Mouse (Mus musculus) MEL (cell line): ENCODE data around the gene Cenps. TPM values are rescaled to one million over a fixed set of nuclear protein-coding genes. Genes with fewer than 3 reads are reported as not detected.

Experiments used
- DNase-seq: peaks from one replicate; pipeline ENCODE4 v3.0.0; 2011; ENCODE audit warnings: low read depth, low spot score
- H3K27ac ChIP-seq: 2 replicates; pipeline ENCODE4 v1.5.1; 2012; ENCODE audit warnings: low read depth, mild to moderate bottlenecking, control low read depth, low read length, moderate library complexity; ENCODE audit not compliant: control insufficient read depth
- H3K27me3 ChIP-seq, 2 experiments: fragments of 150-350 bp in 1 of 2; sonication (generic) in 1 of 2; 2 replicates each; pipeline ENCODE4 v1.6.1; 2012; ENCODE audit warnings: low read length in 2 of 2, mild to moderate bottlenecking in 2 of 2, improper control_type of control experiment in 1 of 2, moderate library complexity in 1 of 2; ENCODE audit not compliant: insufficient read depth in 2 of 2, control insufficient read depth in 1 of 2
- H3K36me3 ChIP-seq, 2 experiments: 2 replicates each; pipeline ENCODE4 v1.6.1; 2012 to 2014; ENCODE audit warnings: low read length in 2 of 2, improper control_type of control experiment in 1 of 2, inconsistent platforms in 1 of 2, mild to moderate bottlenecking in 1 of 2; ENCODE audit not compliant: insufficient read depth in 2 of 2, control insufficient read depth in 1 of 2
- H3K4me1 ChIP-seq, 2 experiments: fragments of 150-350 bp in 1 of 2; sonication (generic) in 1 of 2; 2 replicates each; pipeline ENCODE4 v1.6.1; 2012; ENCODE audit warnings: low read length in 2 of 2, improper control_type of control experiment in 1 of 2, mild to moderate bottlenecking in 1 of 2; ENCODE audit not compliant: insufficient read depth in 2 of 2, control insufficient read depth in 1 of 2
- H3K4me3 ChIP-seq, 2 experiments: fragments of 150-350 bp in 1 of 2; sonication (generic) in 1 of 2; 2 replicates each; pipeline ENCODE4 v1.5.1; 2012; ENCODE audit warnings: low read depth in 2 of 2, low read length in 2 of 2, mild to moderate bottlenecking in 2 of 2, moderate library complexity in 2 of 2, control low read depth in 1 of 2, improper control_type of control experiment in 1 of 2; ENCODE audit not compliant: control insufficient read depth in 1 of 2, insufficient read depth in 1 of 2
- H3K79me2 ChIP-seq: 2 replicates; pipeline ENCODE4 v1.6.1; 2012; ENCODE audit warnings: mild to moderate bottlenecking, low read length, moderate library complexity; ENCODE audit not compliant: control insufficient read depth, poor library complexity, insufficient read depth
- H3K9ac ChIP-seq: 2 replicates; pipeline ENCODE4 v1.6.1; 2012; ENCODE audit warnings: low read depth, mild to moderate bottlenecking, control low read depth, low read length, moderate library complexity; ENCODE audit not compliant: control insufficient read depth, poor library complexity, severe bottlenecking
- H3K9me3 ChIP-seq: fragments of 150-350 bp; sonication (generic); replicated peaks from 2 replicates; pipeline ENCODE4 v1.6.1; 2012; ENCODE audit warnings: mild to moderate bottlenecking, low read length, improper control_type of control experiment, moderate library complexity; ENCODE audit not compliant: insufficient read depth
- CHD1 ChIP-seq: IDR thresholded peaks from 2 replicates; pipeline ENCODE4 v1.6.1; 2012; ENCODE audit warnings: low read depth, mild to moderate bottlenecking, inconsistent platforms, low read length, improper control_type of control experiment
- CHD2 ChIP-seq: IDR thresholded peaks from 2 replicates; pipeline ENCODE4 v1.6.1; 2011; ENCODE audit warnings: low read length, improper control_type of control experiment
- CTCF ChIP-seq, 3 experiments: IDR thresholded peaks in 2 of 3; conservative IDR thresholded peaks in 1 of 3; 2 replicates each; pipeline ENCODE4 v1.5.1; 2011 to 2012; ENCODE audit warnings: low read length in 3 of 3, low read depth in 2 of 3, mild to moderate bottlenecking in 2 of 3, improper control_type of control experiment in 1 of 3, inconsistent platforms in 1 of 3, mixed read lengths in 1 of 3, moderate library complexity in 1 of 3; ENCODE audit not compliant: control insufficient read depth in 1 of 3, insufficient read depth in 1 of 3, poor library complexity in 1 of 3, severe bottlenecking in 1 of 3
- ELF1 ChIP-seq: IDR thresholded peaks from 2 replicates; pipeline ENCODE4 v1.6.1; 2014; ENCODE audit warnings: low read depth, mild to moderate bottlenecking, inconsistent platforms, low read length, improper control_type of control experiment, moderate library complexity
- ETS1 ChIP-seq: IDR thresholded peaks from 2 replicates; pipeline ENCODE4 v1.6.1; 2012; ENCODE audit warnings: low read depth, mild to moderate bottlenecking, inconsistent platforms, low read length, improper control_type of control experiment, moderate library complexity
- GATA1 ChIP-seq: IDR thresholded peaks from 2 replicates; pipeline ENCODE4 v1.6.1; 2011; ENCODE audit warnings: low read depth, low read length, improper control_type of control experiment
- HCFC1 ChIP-seq: IDR thresholded peaks from 2 replicates; pipeline ENCODE4 v1.6.1; 2012; ENCODE audit warnings: low read depth, mild to moderate bottlenecking, inconsistent platforms, low read length, improper control_type of control experiment, moderate library complexity
- JUND ChIP-seq: IDR thresholded peaks from 2 replicates; pipeline ENCODE4 v1.6.1; 2011; ENCODE audit warnings: low read depth, mild to moderate bottlenecking, improper control_type of control experiment, low read length
- MAFK ChIP-seq: IDR thresholded peaks from 2 replicates; pipeline ENCODE4 v1.6.1; 2011; ENCODE audit warnings: low read depth, mild to moderate bottlenecking, low read length, improper control_type of control experiment, borderline replicate concordance
- MEF2A ChIP-seq: IDR thresholded peaks from 2 replicates; pipeline ENCODE4 v1.6.1; 2014; ENCODE audit warnings: low read depth, mild to moderate bottlenecking, inconsistent platforms, low read length, improper control_type of control experiment; ENCODE audit not compliant: poor library complexity, insufficient replicate concordance, severe bottlenecking; ENCODE audit errors: extremely low read depth
- MXI1 ChIP-seq: IDR thresholded peaks from 2 replicates; pipeline ENCODE4 v1.6.1; 2011; ENCODE audit warnings: mild to moderate bottlenecking, low read depth, low read length, improper control_type of control experiment
- MYB ChIP-seq: IDR thresholded peaks from 2 replicates; pipeline ENCODE4 v1.6.1; 2011; ENCODE audit warnings: mild to moderate bottlenecking, low read depth, low read length, improper control_type of control experiment
- MYC ChIP-seq: IDR thresholded peaks from 2 replicates; pipeline ENCODE4 v1.6.1; 2011; ENCODE audit warnings: low read depth, mild to moderate bottlenecking, low read length, improper control_type of control experiment, moderate library complexity
- NELFE ChIP-seq: IDR thresholded peaks from 2 replicates; pipeline ENCODE4 v1.6.1; 2011; ENCODE audit warnings: low read depth, low read length, improper control_type of control experiment
- NRF1 ChIP-seq: IDR thresholded peaks from 2 replicates; pipeline ENCODE4 v1.6.1; 2014; ENCODE audit warnings: low read depth, mild to moderate bottlenecking, inconsistent platforms, low read length, improper control_type of control experiment, moderate library complexity; ENCODE audit not compliant: poor library complexity, insufficient read depth, severe bottlenecking
- POLR2A ChIP-seq, 2 experiments: IDR thresholded peaks; 2 replicates each; pipeline ENCODE4 v1.6.1; 2011 to 2012; ENCODE audit warnings: low read length in 2 of 2, mild to moderate bottlenecking in 2 of 2, control low read depth in 1 of 2, improper control_type of control experiment in 1 of 2, low read depth in 1 of 2, moderate library complexity in 1 of 2; ENCODE audit not compliant: control insufficient read depth in 1 of 2, insufficient read depth in 1 of 2, poor library complexity in 1 of 2
- POLR2AphosphoS5 ChIP-seq: IDR thresholded peaks from 2 replicates; pipeline ENCODE4 v1.6.1; 2012; ENCODE audit warnings: low read depth, borderline replicate concordance, mild to moderate bottlenecking, inconsistent platforms, low read length, moderate library complexity, mixed read lengths
- SMC3 ChIP-seq: IDR thresholded peaks from 2 replicates; pipeline ENCODE4 v1.6.1; 2011; ENCODE audit warnings: low read depth, low read length, improper control_type of control experiment
- TBP ChIP-seq: IDR thresholded peaks from 2 replicates; pipeline ENCODE4 v1.8.0; 2011; ENCODE audit warnings: low read depth, low read length, improper control_type of control experiment
- TCF12 ChIP-seq: IDR thresholded peaks from 2 replicates; pipeline ENCODE4 v1.6.1; 2014; ENCODE audit warnings: low read depth, mild to moderate bottlenecking, inconsistent platforms, low read length, improper control_type of control experiment, moderate library complexity
- ZKSCAN1 ChIP-seq: IDR thresholded peaks from 2 replicates; pipeline ENCODE4 v1.6.1; 2012; ENCODE audit warnings: low read depth, mild to moderate bottlenecking, inconsistent platforms, low read length, improper control_type of control experiment, moderate library complexity
- ZMIZ1 ChIP-seq: IDR thresholded peaks from 2 replicates; pipeline ENCODE4 v1.6.1; 2012; ENCODE audit warnings: low read depth, mild to moderate bottlenecking, inconsistent platforms, low read length, improper control_type of control experiment, moderate library complexity
- ZNF384 ChIP-seq: IDR thresholded peaks from 2 replicates; pipeline ENCODE4 v1.6.1; 2012; ENCODE audit warnings: low read depth, mild to moderate bottlenecking, inconsistent platforms, low read length, improper control_type of control experiment
- polyA plus RNA-seq, 2 experiments: library from polyadenylated mRNA; stranded (reverse) in 1 of 2; unstranded in 1 of 2; fragments of >175 nt in 1 of 2; fragments of >200 nt in 1 of 2; gene quantifications; 2 replicates each; pipeline versions ENCODE4 v1.2.1 to v1.2.4; 2012; ENCODE audit warnings: low replicate concordance in 2 of 2, low read depth in 1 of 2; ENCODE audit not compliant: insufficient read length in 2 of 2, insufficient read depth in 1 of 2, missing spikeins in 1 of 2
- total RNA-seq: library from RNA; depleted of rRNA; stranded (reverse); fragments of 300-350 nt; gene quantifications from 2 replicates; pipeline ENCODE4 v1.2.3, GENCODE M21; 2012

Gene Cenps
- total and polyA plus RNA-seq, 3 experiments, result 13.4 to 60.7 TPM; not detected in 1

DNA sequence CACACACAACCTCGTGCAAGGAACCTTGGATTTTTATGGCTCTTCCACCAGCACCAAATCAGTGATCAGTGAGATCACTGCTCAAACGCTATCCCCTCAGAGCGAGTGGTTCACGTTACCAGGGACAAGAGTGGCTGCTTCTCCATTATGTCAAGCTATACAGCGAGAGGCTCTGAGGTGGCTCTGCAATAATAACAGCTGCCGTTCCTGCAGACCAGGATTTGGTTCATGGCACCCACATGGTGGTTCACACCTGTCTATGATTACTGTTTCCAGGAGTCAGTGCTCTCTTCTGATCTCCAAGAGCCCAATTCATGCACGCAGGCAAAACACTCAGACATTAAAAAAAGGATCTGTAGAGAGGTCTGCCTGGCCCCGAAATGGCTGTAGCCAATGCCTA, 1.1 kb upstream of the Cenps start:
- TF ChIP-seq ZMIZ1, result no peak
- no peak for TF ChIP-seq CHD2
- TF ChIP-seq ZNF384, result no peak
- TF ChIP-seq ELF1, result no peak
- no peak for TF ChIP-seq MEF2A
- no peak for TF ChIP-seq TCF12
- TF ChIP-seq MYB, result no peak
- no peak for TF ChIP-seq MXI1
- TF ChIP-seq POLR2A (IDR thresholded peaks at IDR 0.05; ENCODE audit: control insufficient read depth in 1 of 2, insufficient read depth in 1 of 2, low read depth in 1 of 2, low read length in 2 of 2, poor library complexity in 1 of 2), result no peak
- TF ChIP-seq NRF1, result no peak
- no peak for TF ChIP-seq POLR2AphosphoS5
- TF ChIP-seq MAFK, result no peak
- TF ChIP-seq ETS1, result no peak
- TF ChIP-seq ZKSCAN1, result no peak
- no peak for TF ChIP-seq JUND
- no peak for TF ChIP-seq MYC
- TF ChIP-seq NELFE, result no peak
- no peak for TF ChIP-seq SMC3
- Histone ChIP-seq H3K27me3 (no peaks in the 10 kb centered on the region), H3K36me3 (peaks cover 0 to 2% of the 10 kb centered on the region in 2 experiments; a peak in 3 of 4 replicates), H3K9me3 (no peaks in the 10 kb centered on the region), H3K4me3 (no peak overlapping the region), H3K79me2 (peaks cover 7% of the 10 kb centered on the region), H3K27ac (no peak overlapping the region), H3K4me1 (peaks cover 2 to 7% of the 10 kb centered on the region in 2 experiments; a peak in 3 of 4 replicates), H3K9ac (no peak overlapping the region)
- DNase-seq, result no peak

- peak; percentile 40 for DNase-seq
- Histone ChIP-seq H3K4me3 (peak overlapping the region; percentile 81 to 86), H3K79me2 (peaks cover 7% of the 10 kb centered on the region), H3K9ac (peak overlapping the region; percentile 91), H3K4me1 (peaks cover 2 to 7% of the 10 kb centered on the region in 2 experiments; a peak in 3 of 4 replicates), H3K27me3 (no peaks in the 10 kb centered on the region), H3K27ac (peak overlapping the region; percentile 83; the same call in 1 of the 2 replicates), H3K9me3 (no peaks in the 10 kb centered on the region), H3K36me3 (peaks cover 0 to 2% of the 10 kb centered on the region in 2 experiments; a peak in 3 of 4 replicates)
- TF ChIP-seq GATA1 (no peak), HCFC1 (no peak), CTCF (IDR thresholded peaks at IDR 0.05 in 2 of 3, conservative IDR thresholded peaks at IDR 0.05 in 1 of 3; ENCODE audit: control insufficient read depth in 1 of 3, insufficient read depth in 1 of 3, low read depth in 2 of 3, low read length in 3 of 3, poor library complexity in 1 of 3, severe bottlenecking in 1 of 3) (no peak), NELFE (no peak), CHD1 (no peak), TBP (peak; percentile 90)
Measured at GRCm38 (mm10) chr4:149136116-149136850, 1.1 kb downstream of the Cenps start.
